Mouse (Mus musculus) ES-Bruce4 (cell line): ENCODE data around the gene RPS10-NUDT3.

Experiments
- CTCF ChIP-seq: IDR thresholded peaks from one replicate; pipeline ENCODE4 v1.8.1; 2011; ENCODE audit warnings: low read depth, low read length
- EP300 ChIP-seq: IDR thresholded peaks from 2 replicates; pipeline ENCODE4 v1.6.1; 2011; ENCODE audit warnings: low read depth, low read length; ENCODE audit not compliant: insufficient read depth
- POLR2A ChIP-seq: IDR thresholded peaks from one replicate; pipeline ENCODE4 v1.8.1; 2011; ENCODE audit warnings: low read length; ENCODE audit not compliant: insufficient read depth

DNA sequence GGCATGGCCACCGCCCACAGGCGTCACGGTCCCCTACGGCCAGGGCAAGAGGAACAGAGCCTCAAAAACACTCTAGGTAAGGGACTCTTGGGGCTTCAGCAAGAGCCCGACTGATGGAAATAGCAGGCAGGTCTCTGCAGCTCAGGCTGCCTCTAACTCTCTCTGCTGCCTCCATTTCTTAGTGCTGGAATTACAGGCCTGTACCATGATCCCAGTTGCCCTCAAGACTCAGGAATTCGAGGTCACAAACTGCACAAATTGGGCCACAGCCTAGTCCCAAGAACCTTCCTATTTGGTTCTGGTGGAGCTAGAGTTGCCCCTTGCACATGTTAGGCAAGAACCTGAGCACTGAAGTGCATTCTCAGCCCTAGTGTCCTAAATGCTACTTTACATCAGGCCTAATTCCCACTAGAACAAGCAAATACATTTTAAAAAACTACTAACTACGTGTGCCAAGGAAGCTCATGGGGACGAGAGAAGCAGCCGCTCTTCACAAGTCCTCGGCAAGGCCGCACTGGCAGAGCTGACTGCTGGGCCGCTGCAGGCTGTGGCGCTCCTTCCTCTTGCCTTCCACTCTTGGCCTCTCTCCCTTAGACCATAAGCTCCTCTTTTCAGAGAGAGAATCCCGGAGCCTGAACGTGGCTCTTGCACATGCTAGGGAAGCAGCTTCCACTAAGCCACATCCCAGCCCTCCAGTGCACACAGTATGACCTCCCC lies 39.2 kb downstream of the RPS10-NUDT3 start:
- no peak for TF ChIP-seq CTCF
- TF ChIP-seq POLR2A, result no peak
- no peak for TF ChIP-seq EP300
